Mouse (Mus musculus) kidney, postnatal 14 days (tissue): ENCODE data around the gene Mrpl55.

ENCODE experiments used
- DNase-seq: peaks from one replicate; pipeline ENCODE4 v3.0.0; 2022; ENCODE audit warnings: mixed read lengths

Mrpl55 gene

DNA sequence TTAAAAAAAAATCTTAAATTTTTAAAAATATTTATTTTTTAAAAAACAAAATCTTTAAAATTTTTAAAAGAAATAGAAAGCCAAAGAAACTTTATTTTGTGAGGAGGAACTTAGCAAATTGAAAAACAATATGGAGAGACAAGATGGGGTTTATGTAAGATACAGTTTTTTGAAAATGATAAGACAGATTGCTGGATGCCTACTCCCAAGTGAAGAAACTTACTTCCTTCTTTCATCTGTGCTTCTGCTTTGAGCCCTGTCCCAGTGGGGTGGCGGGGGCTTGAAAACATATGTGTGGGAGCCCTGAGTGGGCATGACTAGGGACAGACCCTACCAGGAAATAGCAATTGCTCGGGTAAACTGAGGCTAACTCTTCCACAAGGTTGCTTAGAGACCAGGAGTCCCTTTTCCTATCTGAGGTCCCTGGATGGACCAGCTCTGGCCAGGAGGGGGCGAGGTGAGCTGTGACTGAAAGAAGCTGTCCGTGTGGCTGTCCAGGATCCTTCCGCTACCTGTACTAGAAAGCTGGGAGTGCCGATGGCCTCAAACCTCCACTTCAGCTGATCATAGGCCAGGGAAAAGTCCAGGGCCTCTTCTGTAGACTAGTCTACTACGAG, 28.0 kb downstream of the Mrpl55 start:
- DNase-seq = peak; percentile 78

DNA sequence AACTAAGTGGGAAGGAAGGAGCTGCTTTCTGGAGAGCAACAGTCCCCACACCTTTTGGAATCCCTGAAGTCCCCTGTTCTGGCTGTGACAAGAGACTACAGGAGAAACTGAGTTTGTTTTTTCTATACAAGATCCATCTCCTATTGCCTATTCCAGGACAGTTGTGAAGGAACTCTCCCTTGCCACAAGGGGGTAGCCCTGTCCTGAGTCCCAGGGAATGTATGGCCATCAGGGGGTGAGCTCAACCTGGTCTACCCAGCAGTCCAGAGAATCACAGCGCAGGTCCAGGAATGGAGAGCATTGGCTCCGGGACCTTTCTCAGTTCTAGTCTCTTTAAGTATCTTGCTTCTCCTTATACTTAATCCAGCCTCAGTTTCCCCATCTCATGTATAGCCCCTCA, 30.5 kb downstream of the Mrpl55 start:
- DNase-seq = no peak

DNA sequence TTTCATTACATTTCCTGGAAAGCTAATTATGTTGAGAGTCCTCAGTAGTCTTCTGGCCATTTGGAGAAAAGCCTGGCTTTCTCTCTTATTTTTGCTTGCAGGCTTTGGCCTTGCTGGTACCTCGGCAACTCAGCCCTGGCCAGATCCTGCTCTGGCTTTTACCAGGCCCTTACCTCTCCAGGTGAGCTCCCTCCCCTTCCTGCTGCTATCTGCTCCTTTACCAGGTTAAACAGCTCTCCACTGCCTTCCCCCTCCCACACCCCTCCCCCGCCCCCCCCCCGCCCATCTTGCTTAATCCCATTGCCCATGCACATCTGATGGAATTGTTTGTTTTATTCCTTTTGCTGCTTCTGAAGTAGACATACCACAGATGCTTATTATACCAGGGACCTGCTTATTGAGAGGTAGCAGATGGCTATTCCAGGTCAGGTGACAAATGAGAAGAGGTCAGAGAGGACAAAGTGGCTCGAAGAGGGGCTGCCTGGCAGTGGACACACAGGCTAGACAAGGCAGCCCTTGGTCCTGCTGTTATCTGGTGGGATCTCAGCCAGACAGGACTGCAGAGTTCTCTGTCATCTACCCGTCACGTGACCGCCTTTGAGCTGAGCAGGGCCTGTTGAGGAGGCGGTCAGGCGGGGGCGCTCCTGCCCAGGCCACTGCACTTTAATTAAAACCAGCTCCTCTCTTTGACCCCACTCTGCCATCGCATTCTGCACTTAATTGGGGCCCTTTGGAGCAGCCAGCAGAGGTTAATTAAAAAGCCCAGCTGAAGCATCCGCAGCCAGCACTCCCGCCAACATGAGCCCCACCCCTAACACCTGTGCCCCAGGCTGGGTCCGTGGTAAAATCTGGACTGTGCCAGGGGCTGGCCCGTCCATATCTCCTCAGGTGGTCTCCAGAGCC, 36.5 kb downstream of the Mrpl55 start:
- peak; percentile 83 for DNase-seq

DNA sequence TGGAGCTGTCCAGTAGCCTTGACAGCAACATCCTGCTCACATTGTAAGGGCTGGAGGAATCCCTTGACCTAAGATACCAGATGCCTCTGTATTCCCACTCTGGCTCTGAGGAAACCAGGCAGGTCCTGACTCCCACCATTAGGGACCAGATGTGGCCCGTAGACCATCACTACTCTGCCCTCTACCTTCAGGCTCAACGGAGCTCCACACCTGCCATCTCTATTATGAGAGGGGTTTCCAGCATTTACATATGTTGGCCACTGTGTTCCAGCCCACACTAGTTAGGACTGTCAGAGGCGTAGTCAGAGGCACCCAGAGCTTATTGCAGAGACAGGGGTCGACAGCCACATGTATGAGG, 37.1 kb downstream of the Mrpl55 start:
- DNase-seq = no peak

DNA sequence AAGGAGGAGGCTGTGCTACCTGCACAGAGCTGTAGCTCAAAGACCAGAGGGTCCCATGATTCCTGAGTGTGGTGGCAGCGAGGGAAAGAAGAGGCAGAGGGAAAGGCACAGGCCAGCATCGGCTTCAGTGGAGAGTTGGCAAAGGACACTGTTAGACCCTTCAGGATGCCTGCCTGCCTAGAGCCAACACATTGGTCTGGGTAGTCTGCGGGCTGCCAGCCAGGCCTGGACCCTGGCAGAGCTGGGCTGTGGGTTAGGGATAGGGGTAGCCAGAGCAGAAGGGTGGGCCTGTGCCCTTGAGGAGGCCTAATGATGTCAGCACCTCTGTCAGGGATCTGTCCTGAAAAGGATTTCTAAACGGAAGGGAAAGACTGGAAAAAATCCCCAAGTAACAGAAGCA, 37.5 kb downstream of the Mrpl55 start:
- DNase-seq = no peak

DNA sequence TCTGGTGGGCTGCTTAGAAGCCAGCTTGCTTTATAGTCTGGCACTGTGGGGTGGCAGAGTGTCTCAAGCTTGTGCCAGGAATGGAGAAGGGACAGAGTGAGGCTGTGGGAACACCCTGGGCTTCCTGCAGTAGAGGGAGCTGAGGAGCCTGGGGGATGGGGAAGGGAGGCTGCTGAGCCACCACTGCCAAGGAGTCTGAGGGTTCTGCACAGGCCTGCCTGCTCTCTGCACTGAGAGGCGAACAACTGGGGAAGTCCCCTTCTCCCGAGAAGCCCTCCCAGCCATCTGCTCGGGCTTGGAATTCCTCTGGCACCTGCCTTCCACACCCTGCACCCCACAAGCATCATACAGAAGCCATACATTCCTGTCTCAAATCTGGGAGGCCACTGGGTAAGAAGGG, 39.6 kb downstream of the Mrpl55 start:
- DNase-seq = no peak

DNA sequence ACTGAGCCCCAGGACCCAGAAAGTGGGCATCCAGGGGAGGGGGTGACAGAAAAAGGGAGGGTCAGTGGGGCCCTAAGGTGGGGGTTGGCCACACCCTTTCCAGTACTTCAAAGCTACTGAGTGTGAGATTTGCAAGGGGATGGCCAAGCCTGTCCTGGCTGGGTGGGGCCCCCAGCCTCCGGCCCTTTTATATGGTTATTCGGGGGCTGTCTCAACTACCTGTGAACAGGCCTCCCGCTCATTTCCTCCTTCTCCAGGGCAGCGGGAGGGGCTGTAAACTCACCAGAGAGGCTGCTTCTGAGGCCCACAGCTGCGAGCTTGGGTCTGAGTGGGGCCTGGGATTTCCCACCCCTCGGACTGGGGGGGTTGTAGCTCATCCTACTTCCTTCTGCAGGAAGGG, 41.6 kb downstream of the Mrpl55 start:
- no peak for DNase-seq

DNA sequence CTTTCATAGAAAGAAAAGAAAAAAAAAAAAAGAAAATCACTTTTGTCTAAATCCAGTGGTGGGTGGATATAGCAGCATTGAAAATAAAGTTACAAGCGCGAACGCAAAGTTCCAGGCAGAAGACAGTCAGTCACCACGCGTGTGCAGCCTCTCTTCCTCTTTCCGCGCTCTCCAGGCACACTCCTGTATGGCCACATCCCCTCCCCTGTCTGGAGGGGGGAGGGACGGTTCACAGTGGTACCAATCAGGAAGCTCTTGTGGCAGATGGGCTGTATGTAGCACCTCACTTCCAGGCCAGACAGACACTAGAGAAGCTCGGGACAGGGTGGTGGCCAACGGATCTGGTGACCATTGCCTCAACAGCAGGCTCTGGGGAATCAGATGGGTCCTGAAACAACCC, 45.8 kb downstream of the Mrpl55 start:
- DNase-seq = no peak
